8 mouse cellular contexts compared by ENCODE assay signal in genomic region chr15:36715745-36716685, GRCm38 (mm10).
DNase-seq lines count a peak whose midpoint lies in the region; ATAC-seq and TF ChIP-seq lines count a peak whose summit lies in the region.

No protein-coding gene starts in this region.

- peak overlapping the region; percentile 55 for H3K4me3 ChIP-seq in bone marrow, adult 2 months (replicated peaks; ENCODE audit: control insufficient read depth, low read depth, low read length)
- peak overlapping the region; percentile 37 for H3K4me3 ChIP-seq in embryonic facial prominence, embryonic 15.5 days (replicated peaks)
- no peak overlapping the region for H3K4me3 ChIP-seq in limb, embryonic 11.5 days (ENCODE audit: low read depth, low read length)
- peak overlapping the region; percentile 17; the same call in 1 of the 2 replicates for H3K4me3 ChIP-seq in midbrain, embryonic 12.5 days

- peak overlapping the region; percentile 84 for H3K27ac ChIP-seq in bone marrow, adult 2 months (ENCODE audit: control insufficient read depth, insufficient read depth, low read depth, low read length, poor library complexity)
- peak overlapping the region; percentile 63 for H3K27ac ChIP-seq in embryonic facial prominence, embryonic 15.5 days (replicated peaks)
- peak overlapping the region; percentile 51; the same call in 1 of the 2 replicates for H3K27ac ChIP-seq in limb, embryonic 11.5 days (replicated peaks; ENCODE audit: low read depth, low read length)
- H3K27ac ChIP-seq in midbrain, embryonic 12.5 days (replicated peaks), result peak overlapping the region; percentile 43

- no peaks in the 10 kb centered on the region for H3K27me3 ChIP-seq in embryonic facial prominence, embryonic 15.5 days
- H3K27me3 ChIP-seq in limb, embryonic 11.5 days (ENCODE audit: control insufficient read depth, insufficient read depth, low read length), result no peaks in the 10 kb centered on the region
- no peaks in the 10 kb centered on the region for H3K27me3 ChIP-seq in midbrain, embryonic 12.5 days

- peak overlapping the region; percentile 47 for H3K4me2 ChIP-seq in embryonic facial prominence, embryonic 15.5 days (replicated peaks)
- H3K4me2 ChIP-seq in limb, embryonic 11.5 days (ENCODE audit: low read depth, severe bottlenecking), result peak overlapping the region; percentile 37
- peak overlapping the region; percentile 44 for H3K4me2 ChIP-seq in midbrain, embryonic 12.5 days (replicated peaks)

- peaks cover 6% of the 10 kb centered on the region; the same call in 1 of the 2 replicates for H3K4me1 ChIP-seq in bone marrow, adult 2 months (ENCODE audit: control insufficient read depth, insufficient read depth, low read length)
- H3K4me1 ChIP-seq in embryonic facial prominence, embryonic 15.5 days, result peaks cover 12% of the 10 kb centered on the region
- H3K4me1 ChIP-seq in limb, embryonic 11.5 days (ENCODE audit: control insufficient read depth, insufficient read depth, low read length), result peaks cover 7% of the 10 kb centered on the region; the same call in 1 of the 2 replicates
- H3K4me1 ChIP-seq in midbrain, embryonic 12.5 days, result peaks cover 6% of the 10 kb centered on the region

- ATAC-seq in embryonic facial prominence, embryonic 15.5 days (ENCODE audit: insufficient number of reproducible peaks, low FRiP score, low TSS enrichment, low read depth), result peak; percentile 81
- peak; percentile 74 for ATAC-seq in limb, embryonic 11.5 days (ENCODE audit: insufficient number of reproducible peaks, low FRiP score, low TSS enrichment, low read depth)
- peak; percentile 84 for ATAC-seq in midbrain, embryonic 12.5 days (ENCODE audit: low FRiP score, low read depth)

- TF ChIP-seq CTCF in bone marrow, adult 2 months (IDR thresholded peaks at IDR 0.05; ENCODE audit: control insufficient read depth, insufficient read depth, low read length), result peak; percentile 35

- no peaks in the 10 kb centered on the region for H3K36me3 ChIP-seq in embryonic facial prominence, embryonic 15.5 days
- H3K36me3 ChIP-seq in limb, embryonic 11.5 days (ENCODE audit: control insufficient read depth, insufficient read depth, low read length), result no peaks in the 10 kb centered on the region
- H3K36me3 ChIP-seq in midbrain, embryonic 12.5 days, result no peaks in the 10 kb centered on the region

- TF ChIP-seq POLR2A in bone marrow, adult 2 months (IDR thresholded peaks at IDR 0.05; ENCODE audit: borderline replicate concordance, control insufficient read depth, low read depth, low read length), result no peak

- WGBS in bone marrow, adult 2 months, result 4% methylated on average over 26 of the region's 26 CpGs
- 6% methylated on average over 26 of the region's 26 CpGs for WGBS in embryonic facial prominence, embryonic 15.5 days
- WGBS in limb, embryonic 11.5 days, result 20% methylated on average over 26 of the region's 26 CpGs
- 21% methylated on average over 26 of the region's 26 CpGs for WGBS in midbrain, embryonic 12.5 days

- no peaks in the 10 kb centered on the region for H3K9me3 ChIP-seq in embryonic facial prominence, embryonic 15.5 days (replicated peaks)
- H3K9me3 ChIP-seq in limb, embryonic 11.5 days (ENCODE audit: control insufficient read depth, low read length), result no peaks in the 10 kb centered on the region
- no peaks in the 10 kb centered on the region for H3K9me3 ChIP-seq in midbrain, embryonic 12.5 days

- 0 out of 2 replicates have a peak overlapping the region, but pooled peaks have one; percentile 9 for H3K9ac ChIP-seq in embryonic facial prominence, embryonic 15.5 days
- peak overlapping the region; percentile 30; the same call in 1 of the 2 replicates for H3K9ac ChIP-seq in limb, embryonic 11.5 days (ENCODE audit: low read length)
- peak overlapping the region; percentile 31 for H3K9ac ChIP-seq in midbrain, embryonic 12.5 days (replicated peaks)

- peak; percentile 85 for DNase-seq in A20 (ENCODE audit: low read depth, low spot score)
- DNase-seq in heart, adult 9 months (ENCODE audit: low spot score in 2 of 2), result peak; percentile 94
- DNase-seq in kidney, adult 8-10 months, result peak; percentile 91 to 92
- DNase-seq in limb, embryonic 11.5 days (ENCODE audit: low spot score), result peak; percentile 75
- peak; percentile 92 for DNase-seq in skeletal muscle tissue, adult 2 months (ENCODE audit: low read depth, low spot score)
